Mouse (Mus musculus) adrenal gland, postnatal 10 days (tissue): ENCODE data around the gene Fzd7. TPM values are rescaled to one million over a fixed set of nuclear protein-coding genes. Genes with fewer than 3 reads are reported as not detected.

Experiments
- DNase-seq: peaks from one replicate; pipeline ENCODE4 v3.0.0; 2021; ENCODE audit warnings: mixed read lengths
- total RNA-seq, 2 experiments: library from RNA; stranded (reverse); gene quantifications; 2 replicates each; pipeline ENCODE4 v1.2.3; 2021

Fzd7 gene
- total RNA-seq, 2 experiments from 2014 or later, result 12.6 to 18.3 TPM

GRCm38 (mm10) chr1:59472368-59473180 is 9.7 kb upstream of the Fzd7 start:
- DNase-seq, result no peak

GRCm38 (mm10) chr1:59473181-59473555 is 9.1 kb upstream of the Fzd7 start:
- no peak for DNase-seq

GRCm38 (mm10) chr1:59475618-59476017 is 6.6 kb upstream of the Fzd7 start:
- DNase-seq, result no peak

- no peak for DNase-seq
Measured at GRCm38 (mm10) chr1:59478911-59479310, 3.3 kb upstream of the Fzd7 start.

- DNase-seq, result peak; percentile 31
Measured at GRCm38 (mm10) chr1:59480821-59481455, 1.3 kb upstream of the Fzd7 start.

- DNase-seq, result peak; percentile 95
Measured at GRCm38 (mm10) chr1:59481456-59482291, 550 bp upstream of the Fzd7 start.

- peak; percentile 56 for DNase-seq
Measured at GRCm38 (mm10) chr1:59482696-59483520, 684 bp downstream of the Fzd7 start.

- peak; percentile 81 for DNase-seq
Measured at GRCm38 (mm10) chr1:59483521-59484245, 1.5 kb downstream of the Fzd7 start.

- DNase-seq, result no peak
Measured at GRCm38 (mm10) chr1:59484314-59484713, 2.1 kb downstream of the Fzd7 start.

- peak; percentile 43 for DNase-seq
Measured at GRCm38 (mm10) chr1:59484791-59485785, 2.9 kb downstream of the Fzd7 start.

- DNase-seq, result no peak
Measured at GRCm38 (mm10) chr1:59485803-59486202, 3.6 kb downstream of the Fzd7 start.

GRCm38 (mm10) chr1:59487651-59488051 is 5.4 kb downstream of the Fzd7 start:
- DNase-seq, result peak; percentile 77

GRCm38 (mm10) chr1:59488481-59488880 is 6.3 kb downstream of the Fzd7 start:
- DNase-seq, result no peak

GRCm38 (mm10) chr1:59488991-59489390 is 6.8 kb downstream of the Fzd7 start:
- no peak for DNase-seq

GRCm38 (mm10) chr1:59491517-59491916 is 9.3 kb downstream of the Fzd7 start:
- DNase-seq, result no peak

- no peak for DNase-seq
Measured at GRCm38 (mm10) chr1:59492432-59492831, 10.2 kb downstream of the Fzd7 start.

- no peak for DNase-seq
Measured at GRCm38 (mm10) chr1:59495970-59496369, 13.7 kb downstream of the Fzd7 start.

GRCm38 (mm10) chr1:59497741-59498613 is 15.8 kb downstream of the Fzd7 start:
- no peak for DNase-seq

- no peak for DNase-seq
Measured at GRCm38 (mm10) chr1:59499327-59499726, 17.1 kb downstream of the Fzd7 start.
